Mouse (Mus musculus): ENCODE measurements around the gene Brinp2.

Gene Brinp2

DNA sequence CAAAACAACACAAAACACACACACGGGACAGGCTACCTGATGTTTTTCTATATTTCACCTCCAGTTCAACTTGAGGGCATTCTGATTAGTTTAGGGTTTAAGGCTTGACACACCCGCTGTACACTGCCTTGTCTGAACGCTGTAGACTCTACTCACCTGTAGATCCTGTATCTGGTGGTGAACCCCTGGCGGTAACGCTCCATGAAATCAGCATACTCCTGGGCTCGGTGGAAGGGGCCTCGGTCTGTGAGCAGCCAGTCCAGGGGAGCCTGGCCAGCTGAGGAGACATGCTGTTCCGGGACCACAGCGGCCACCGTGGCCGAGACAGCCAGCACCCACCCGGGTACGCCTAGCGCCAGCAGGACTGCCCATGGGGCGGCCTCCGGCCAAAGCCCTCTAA is 60.9 kb downstream of the Brinp2 start:
- no peak for DNase-seq (ENCODE audit: low spot score)

DNA sequence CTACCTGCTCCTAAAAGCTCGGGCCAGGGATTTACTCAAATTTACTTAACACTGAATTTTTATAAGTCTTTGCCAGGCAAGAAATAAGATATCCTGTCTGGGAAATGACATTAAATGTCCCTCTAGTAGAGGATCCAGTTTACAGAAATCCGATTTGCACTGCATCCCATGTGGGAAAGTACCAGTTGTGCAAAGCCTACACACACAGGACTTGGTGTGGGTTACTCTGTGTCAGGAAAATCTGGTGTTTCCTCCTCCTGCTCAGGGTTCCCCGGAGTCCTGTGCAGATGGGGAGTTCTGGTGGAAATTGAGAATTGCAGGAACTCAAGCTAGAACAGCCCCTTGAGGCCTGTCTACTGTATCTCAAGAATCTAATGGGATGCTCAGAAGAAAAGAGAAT is 70.9 kb downstream of the Brinp2 start:
- no peak for DNase-seq (ENCODE audit: low spot score)

DNA sequence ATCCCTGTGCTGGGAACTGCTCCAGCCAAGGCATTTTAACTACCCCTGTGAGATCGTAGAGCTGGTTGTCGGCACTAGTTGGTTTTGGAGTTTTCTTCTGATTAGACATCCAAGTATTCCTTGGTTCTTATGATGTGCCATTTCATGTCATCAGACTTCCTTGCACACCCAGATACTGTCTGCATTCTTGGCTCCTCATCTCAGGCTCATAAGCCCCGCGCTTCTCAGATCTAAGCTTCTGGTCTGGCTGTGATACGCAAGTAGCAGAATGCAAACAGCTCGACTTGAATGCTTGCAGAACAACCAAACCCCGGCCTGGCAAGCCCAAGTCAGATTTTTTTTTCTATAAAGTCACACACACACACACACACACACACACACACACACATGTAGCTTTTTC is 72.3 kb downstream of the Brinp2 start:
- no peak for DNase-seq (ENCODE audit: low spot score)

DNA sequence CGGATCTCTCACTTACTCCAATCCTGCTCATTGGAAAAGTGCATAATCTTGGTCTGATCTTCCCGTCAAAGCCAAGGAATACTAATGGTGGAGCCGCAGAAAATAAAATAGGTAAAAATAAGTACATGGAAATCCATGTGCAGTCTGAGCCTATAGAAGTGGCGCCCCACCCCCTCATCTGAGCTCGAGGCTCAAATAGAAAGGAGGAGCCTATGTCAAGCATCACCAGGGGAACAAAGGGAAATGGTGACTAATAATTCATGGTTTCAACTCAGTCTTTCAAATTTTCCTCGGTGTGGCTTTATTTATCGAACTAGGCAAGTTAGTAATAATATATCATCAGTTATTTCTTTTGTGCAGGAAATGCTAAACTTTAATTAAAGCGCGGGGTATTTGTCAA is 84.1 kb downstream of the Brinp2 start:
- no peak for DNase-seq (ENCODE audit: low spot score)

DNA sequence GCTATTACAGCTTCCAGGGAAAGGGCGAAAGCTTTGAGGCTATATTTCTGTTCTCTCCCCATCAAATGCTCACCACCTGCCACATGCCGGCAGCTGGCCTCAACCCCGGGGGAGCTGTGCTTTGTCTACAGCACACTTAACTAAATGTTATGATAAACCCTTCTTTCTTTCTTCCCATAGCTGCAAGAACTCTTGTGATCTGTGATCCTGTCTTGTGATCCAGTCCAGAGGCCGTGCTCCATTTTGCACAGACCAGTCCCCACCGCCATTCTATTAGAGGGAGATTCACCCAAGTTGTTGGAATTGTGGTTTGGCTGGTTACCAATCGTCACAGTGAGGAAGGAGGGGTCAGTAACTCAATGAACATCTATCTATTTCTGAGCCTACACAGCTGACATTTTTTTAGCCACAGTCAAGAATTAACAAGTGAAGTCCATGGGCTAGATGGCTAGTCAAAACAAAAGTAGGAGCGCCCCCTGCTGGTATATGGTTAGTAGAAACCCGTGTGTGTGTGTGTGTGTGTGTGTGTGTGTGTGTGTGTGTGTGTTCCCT is 89.0 kb downstream of the Brinp2 start:
- DNase-seq (ENCODE audit: low spot score) = no peak

DNA sequence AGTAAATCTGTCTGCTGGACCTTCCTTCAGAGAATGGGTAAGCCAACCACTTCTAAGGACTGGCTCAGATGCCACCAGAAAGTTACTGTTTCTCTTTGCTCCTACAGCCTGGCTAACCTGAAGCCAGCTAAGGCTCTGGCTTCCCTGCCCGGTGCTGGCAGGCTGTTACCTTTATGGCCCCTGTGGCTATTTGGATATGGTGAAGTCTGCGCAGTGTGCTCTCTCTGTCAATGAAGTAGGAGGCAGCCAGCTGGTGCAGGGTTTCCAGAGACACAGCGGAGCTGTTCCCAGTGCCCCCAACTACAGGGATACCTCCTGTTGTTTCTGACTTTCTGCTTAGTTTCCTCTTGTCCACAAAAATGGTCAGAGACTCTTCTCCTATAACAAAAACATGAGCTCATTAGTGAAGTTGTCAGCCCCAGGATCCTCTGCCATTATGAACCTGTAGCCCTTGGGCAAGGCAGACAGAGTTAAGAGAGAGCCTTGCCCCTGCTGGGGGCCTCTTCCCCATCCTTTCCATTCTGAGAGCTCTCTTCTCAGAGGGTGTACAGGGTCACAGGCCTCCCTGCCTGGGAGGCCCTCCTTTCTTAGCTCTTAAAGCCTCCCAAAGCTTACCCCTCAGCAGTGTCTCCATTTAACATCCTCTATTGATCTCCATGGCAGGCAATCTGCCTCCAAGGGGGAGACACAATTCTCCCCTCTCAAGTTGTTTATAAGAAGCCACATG is 89.7 kb downstream of the Brinp2 start:
- DNase-seq (ENCODE audit: low spot score) = no peak

DNA sequence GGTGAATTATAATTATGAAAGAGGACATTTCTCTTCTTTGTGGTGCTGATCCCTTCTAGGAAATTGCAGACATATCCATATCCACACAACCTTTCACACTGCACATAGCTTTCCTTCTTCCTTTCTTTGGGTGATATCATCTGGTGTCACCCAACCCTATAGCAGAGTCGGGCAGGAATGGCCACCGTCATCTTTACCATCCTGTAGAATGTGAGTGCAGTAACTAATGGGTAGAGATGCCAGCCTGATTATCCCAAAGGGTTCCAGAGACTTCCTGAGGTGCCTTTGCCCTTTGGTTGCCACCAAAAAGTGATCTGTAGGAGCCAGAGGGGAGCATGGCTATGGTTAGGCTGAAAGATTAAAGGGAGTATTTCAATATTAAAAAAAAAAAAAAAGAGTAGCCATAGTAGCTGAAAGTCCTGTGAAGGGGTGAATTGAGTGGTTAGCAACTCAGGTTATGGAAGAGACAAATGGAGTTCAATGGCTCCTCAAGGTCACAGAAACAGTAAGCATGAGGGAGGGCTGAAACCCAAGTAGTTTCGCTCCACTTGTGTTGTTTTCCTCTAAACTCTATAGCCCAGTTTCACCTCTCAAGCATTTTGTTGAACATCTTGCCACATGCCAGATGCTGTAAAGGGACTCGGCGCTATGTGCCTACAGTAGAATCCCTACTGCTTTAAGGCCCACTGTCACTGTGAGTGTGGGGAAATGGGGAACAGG is 96.5 kb downstream of the Brinp2 start:
- no peak for DNase-seq (ENCODE audit: low spot score)

DNA sequence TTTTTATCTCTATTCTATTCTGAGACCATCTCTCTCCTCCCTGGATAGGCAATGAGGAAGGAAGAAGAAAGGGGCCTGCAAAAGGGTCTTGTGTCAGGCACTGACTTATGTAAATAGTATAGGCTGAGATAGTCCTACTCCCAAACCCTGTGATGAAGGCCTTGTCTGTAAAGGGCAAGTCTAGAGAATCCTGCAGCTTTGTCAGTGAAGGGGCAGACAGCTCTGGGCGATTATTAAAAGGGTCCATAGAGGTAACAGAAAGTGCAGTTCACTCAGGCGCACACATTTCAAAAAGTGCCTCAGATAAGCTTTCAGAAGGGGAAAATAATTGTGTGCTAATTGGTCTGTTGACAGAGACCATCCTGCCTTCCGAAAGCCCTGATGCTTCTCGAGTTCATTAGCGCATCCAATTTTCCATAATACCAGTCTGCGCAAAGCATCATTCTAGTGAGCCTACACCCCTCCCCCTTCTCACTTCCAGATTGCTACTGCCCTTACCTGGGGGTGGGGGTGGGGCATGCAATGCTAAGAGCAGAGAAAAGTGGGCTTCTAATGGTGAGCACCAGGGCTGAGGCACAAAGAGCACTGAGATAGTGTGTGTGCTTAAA is 97.3 kb downstream of the Brinp2 start:
- DNase-seq (ENCODE audit: low spot score) = no peak

DNA sequence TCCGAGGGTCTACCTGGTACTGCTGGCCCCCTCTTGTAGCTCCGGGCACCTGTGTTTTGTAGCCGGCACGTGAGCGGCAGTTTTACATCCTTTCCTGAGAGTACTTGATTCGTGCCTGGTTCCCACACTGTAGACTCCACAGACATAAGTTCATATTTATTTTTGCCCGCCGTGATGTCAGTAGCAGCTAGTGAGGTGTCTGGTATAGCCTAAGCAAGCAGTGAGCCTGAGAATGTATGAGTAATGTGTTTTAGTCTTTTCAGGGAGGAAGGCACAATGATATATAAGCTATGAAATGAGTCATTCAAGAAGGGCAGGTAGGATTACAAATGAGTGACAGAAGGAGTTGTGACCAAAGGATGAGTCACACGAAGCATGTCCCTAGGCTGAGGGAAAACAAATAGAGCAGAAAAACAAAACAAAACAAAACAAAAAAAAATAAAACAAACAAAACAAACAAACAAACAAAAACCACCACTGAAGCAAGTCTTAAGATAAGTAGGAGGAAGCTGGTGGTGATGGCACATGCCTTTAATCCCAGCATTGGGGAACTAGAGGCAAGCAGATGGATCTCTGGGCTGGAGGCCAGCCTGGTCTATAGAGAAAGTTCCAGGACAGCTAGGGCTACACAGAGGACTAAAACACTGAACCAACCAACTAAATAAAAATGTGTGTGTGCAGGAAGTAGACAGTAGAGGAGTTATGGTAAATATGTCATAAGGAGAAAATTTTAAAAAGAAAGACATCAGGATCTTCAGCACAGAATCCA is 100.0 kb downstream of the Brinp2 start:
- DNase-seq (ENCODE audit: low spot score) = no peak

DNA sequence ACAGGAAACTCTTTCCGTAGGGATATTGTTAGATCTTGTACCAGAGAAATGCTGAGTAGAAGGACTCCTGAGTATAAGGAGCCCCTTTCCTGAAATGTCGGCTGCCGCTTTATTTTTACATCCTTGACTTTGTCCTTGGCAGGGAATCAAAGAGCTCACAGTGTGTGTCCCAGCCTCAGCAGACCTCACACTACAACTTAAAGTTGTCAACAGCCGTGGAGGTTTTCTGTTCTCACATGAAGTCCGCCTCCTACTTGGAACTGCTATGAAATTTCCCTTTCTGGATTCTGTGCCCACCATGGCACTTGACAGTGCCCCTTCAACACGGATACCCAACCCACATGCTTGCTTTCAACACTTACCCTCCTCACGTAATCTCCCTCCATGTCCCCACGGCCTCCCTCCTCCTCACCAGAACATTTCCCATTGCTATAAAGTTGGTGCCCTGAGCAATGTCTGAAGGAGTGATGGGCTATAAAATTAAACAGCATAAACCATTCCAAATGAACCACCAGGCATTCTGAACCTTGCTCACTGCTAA is 103.4 kb downstream of the Brinp2 start:
- no peak for DNase-seq (ENCODE audit: low spot score)

DNA sequence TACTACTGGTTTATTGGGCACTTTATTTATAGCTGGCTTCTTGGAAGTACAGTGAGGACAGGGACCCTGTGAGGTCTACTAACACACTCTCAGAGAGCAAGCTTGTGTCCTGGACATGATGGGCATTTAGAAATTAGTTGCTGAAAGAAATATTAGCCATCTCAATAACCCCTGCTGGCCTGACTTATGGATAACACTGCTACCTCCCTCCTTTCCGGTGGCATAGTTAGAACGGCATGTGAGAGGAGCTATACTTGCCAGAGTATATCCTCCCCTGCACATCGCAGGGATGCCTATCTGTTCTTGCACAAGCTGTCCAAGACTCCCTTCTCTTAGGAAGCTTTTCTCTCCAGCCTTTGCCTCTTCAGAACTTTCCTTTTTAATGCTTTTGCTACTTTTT is 107.9 kb downstream of the Brinp2 start:
- DNase-seq (ENCODE audit: low spot score) = no peak

DNA sequence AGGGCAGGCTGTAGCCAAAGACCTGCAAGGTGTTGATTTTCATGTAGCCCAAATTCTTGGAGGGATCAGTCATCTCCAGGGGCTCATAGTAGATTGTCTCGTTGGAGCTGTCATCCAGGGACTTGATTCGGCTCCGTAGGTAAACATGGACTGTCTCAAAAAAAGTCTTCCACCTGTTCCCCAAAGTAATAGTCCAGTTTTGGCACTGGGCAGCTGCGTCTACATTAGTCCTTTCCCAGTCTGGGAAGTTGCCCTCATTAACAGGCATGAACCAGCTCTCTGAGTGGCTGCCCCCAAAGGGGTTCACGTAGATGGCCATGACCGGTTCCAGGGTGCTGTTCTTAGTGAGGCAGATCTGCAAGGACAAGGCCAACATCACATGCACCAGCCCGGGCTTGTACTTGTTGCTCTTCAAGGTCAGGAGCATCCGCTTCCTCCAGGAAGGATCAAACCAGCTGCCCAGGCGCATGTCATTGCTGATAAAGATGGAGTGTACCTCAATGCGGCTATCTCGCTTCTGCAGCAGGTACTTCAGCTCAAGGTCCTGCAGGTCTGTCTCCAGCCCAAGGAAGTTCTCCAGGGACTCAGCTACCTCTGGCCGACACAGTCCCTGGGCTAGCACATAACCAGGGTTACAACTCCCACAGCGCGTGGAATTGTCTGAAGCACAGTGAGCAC is 109.5 kb downstream of the Brinp2 start:
- no peak for DNase-seq (ENCODE audit: low spot score)

DNA sequence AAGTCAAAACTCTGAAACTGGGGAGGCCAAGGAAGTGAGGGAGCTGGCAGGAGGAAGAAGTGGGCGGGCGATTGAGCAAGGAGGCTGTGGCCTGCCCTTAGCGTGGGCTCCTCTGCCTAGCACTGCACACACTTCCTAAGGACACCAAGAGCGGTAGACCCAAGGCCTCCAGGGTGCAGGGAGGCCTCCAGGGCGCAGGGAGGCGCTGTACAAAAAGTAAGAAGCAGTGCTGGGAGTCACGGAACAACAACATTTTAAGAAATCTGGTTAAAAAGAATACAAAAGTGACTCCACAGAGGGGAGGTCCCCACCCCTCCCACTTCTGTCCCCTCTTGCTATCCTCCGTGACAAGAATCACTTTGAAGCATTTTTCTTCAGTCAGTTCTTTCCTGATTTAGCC is 110.6 kb downstream of the Brinp2 start:
- no peak for DNase-seq (ENCODE audit: low spot score)

DNA sequence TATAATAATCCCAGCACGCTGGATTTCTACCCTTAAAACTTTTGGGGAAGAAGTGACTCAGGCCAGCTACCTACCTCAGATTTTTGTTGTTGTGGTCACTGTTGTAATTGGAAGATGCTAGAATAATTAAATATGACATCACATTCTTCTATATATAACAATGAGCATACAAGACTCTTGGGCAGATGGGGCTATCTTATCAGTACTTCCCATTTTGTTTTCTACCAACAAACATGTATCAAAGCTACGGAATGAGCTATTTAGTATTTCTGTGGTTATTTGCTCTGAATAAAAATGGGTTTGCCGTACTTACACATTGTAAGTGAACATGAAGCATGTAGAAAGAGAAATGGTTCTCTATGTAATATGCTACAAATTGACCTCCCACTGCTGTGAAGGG is 112.1 kb downstream of the Brinp2 start:
- no peak for DNase-seq (ENCODE audit: low spot score)

DNA sequence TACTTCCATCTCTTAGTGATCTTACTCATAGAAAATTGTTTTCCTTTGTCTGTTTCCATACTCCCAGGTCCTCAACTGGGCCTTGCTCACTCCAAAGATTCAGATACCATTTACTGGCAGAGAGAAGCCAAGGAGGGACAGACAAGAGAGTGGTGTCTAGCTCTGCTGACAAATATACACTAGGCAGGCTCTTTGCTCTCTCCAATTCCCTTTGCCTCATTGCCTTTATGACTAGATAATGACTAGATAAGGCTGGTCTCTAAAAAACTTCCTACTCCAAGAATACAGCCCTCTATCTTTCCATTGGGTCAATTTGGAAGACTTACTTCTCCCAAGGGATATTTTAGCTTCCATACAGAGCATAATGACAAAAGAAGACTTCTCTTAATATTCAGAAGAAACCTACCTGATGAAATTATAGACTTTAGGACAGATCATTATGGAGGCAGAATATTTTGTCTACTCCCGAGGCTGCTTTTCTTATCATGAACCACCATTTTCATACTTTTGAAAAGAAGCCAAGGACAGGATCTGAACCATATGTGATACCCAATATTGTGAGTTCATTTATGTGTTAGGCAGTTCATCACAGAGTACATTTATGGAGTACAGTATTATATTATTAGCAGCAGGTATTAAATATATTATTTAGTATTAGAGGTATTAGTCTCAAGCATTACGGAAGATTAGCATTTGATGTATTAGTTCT is 114.1 kb downstream of the Brinp2 start:
- no peak for DNase-seq (ENCODE audit: low spot score)

DNA sequence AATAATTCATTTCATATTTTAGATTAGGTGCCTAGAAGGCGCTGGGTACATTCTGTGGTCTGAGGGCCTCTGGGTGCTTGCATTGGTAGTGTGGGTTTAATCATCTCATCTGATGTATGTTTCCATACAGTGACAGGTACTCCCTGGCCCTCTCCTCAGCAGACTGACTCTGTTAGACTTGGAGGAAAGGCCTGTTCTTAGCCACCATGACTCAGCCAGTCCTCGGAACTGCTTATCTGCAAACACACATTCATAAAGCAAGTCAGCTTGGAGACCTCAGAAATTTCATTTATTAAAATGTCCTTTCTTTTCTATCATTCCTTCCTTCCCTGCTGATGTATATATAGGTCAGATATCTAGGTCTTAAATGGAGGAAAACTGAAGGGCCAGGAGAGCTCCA is 116.3 kb downstream of the Brinp2 start:
- no peak for DNase-seq (ENCODE audit: low spot score)

DNA sequence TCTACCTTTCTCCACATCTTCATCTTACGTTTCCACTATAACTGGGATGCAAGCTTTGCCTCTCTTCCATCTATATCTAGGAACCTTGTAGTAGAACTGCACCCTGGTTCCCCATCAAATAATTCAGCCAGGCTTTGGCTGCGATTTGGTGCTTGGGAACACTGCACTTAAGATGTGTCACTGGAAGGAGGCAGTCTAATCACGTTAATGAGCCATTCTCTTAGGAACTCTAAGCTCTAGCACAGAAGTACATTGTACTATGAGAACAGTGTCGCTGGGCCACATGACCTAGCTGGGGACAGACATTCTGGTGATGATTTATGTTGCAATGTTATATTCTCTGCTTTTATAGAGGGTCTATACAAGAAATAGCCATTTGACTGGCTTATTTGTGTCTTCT is 117.4 kb downstream of the Brinp2 start:
- DNase-seq (ENCODE audit: low spot score) = no peak

DNA sequence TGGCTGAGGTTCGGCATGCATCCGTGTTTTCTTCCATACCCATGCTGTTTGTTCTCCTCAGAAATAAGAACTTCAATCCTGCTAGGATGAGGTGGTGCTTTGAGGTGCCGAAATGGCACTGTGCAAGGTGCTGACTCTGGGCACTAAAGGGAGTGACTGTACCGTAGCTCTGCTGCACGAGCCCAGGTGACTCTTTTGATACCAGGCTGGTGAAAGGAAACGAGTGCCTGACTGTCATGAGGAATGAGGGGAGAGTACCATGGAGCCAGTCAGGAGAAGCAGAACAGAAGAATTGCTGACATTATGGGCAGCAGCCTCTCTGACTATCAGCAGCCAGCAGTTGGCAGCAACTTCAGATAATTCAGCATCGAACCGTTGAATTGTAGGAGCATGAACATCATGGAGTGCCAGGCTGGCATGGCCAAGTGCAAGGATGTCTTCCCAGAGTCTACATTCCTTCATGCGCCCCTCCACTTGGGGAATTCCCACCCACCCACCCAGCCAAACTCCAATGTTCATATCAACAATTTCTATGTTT is 127.4 kb downstream of the Brinp2 start:
- DNase-seq (ENCODE audit: low spot score) = no peak

DNA sequence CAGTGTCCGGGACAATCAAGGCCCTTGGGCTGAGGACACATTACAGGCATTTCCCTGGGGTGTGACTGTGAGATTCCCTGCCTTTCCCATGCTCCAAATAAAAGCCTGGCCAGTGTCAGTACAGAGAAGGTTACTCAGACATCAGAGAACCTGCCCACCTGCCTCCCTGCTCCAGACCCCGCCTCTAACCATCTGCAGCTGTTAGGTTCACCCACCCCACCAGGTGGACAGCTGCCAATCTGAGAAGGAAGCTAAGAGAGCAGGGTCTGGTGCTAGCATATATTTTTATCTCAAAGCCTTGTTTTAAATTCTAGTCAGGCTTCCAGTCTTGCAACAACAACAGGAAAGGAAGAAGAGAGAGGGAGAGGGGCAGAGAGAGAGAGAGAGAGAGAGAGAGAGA is 128.9 kb downstream of the Brinp2 start:
- no peak for DNase-seq (ENCODE audit: low spot score)

DNA sequence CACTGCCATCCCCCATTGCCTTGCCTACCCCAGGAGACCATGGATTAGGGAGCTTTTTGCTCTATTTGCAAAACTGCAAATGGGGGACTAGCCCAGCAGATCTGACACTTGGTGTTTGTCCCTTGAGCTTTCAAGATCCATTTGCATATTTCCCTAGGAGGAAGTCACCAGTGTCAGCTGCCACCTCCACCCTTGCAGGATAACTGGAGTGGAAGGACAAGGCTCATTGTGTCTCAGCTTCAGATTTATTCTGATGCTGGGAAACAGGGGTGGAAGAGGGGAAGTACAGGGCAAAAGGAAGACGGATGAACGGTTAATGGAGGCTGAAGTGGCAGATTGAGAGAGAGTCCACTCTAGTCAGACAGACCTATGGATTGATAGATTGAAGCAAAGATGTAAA is 129.4 kb downstream of the Brinp2 start:
- no peak for DNase-seq (ENCODE audit: low spot score)

DNA sequence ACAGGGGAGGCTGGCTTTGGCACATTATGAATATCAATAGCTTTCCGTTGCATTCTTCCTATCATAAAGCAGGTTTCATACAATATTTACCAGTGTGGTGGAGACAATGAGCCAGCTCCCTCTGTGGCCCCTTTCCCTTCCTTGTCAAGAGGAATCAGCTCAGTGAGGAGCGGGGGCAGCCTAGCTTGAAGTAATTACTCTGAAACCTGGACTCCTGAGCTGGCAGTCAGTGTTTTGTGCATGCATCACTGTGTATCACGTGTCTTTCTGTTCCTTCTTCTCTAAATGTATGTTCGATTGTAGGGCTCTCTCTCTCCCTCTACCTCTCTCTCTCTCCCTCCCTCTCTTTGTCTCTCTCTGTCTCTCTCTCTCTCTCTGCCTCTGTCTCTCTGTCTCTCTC is 135.1 kb downstream of the Brinp2 start:
- DNase-seq (ENCODE audit: low spot score) = no peak
